Comparison of ENCODE assay signal across 15 mouse cellular contexts in genomic region chr16:96468011-96468410, GRCm38 (mm10). TPM values are rescaled to one million over a fixed set of nuclear protein-coding genes. Genes with fewer than 3 reads are reported as not detected.
DNase-seq lines count a peak whose midpoint lies in the region; ATAC-seq lines count a peak whose summit lies in the region.
"Had no signal": no experiment of that assay in that cellular context is flagged by ENCODE, and none has a peak within 500 bp of the region (broad histone marks: within the 10 kb centered on the region; RNA-seq: fewer than 3 reads in every experiment).

No protein-coding gene starts in this region.

- 0 out of 2 replicates have a peak overlapping the region, but pooled peaks have one; percentile 9 for H3K4me2 ChIP-seq in embryonic facial prominence, embryonic 13.5 days
- peak overlapping the region; percentile 28; the same call in 1 of the 2 replicates for H3K4me2 ChIP-seq in kidney, embryonic 16.5 days (replicated peaks; ENCODE audit: low read depth, low read length)
- peak overlapping the region; percentile 44 for H3K4me2 ChIP-seq in forebrain, embryonic 16.5 days (ENCODE audit: low read length)
- H3K4me2 ChIP-seq in midbrain, embryonic 16.5 days (ENCODE audit: low read length) = peak overlapping the region; percentile 57

- no peak overlapping the region for H3K9ac ChIP-seq in embryonic facial prominence, embryonic 13.5 days
- no peak overlapping the region for H3K9ac ChIP-seq in kidney, embryonic 16.5 days (replicated peaks; ENCODE audit: low read length)
- no peak overlapping the region for H3K9ac ChIP-seq in forebrain, embryonic 16.5 days (replicated peaks; ENCODE audit: low read depth, low read length)
- peak overlapping the region; percentile 67 for H3K9ac ChIP-seq in midbrain, embryonic 16.5 days (ENCODE audit: low read depth, low read length)
- H3K9ac ChIP-seq: liver, postnatal 0 days had no signal

- no peak overlapping the region for H3K4me3 ChIP-seq in embryonic facial prominence, embryonic 13.5 days
- H3K4me3 ChIP-seq in embryonic facial prominence, embryonic 10.5 days = no peak overlapping the region
- H3K4me3 ChIP-seq in kidney, embryonic 16.5 days (ENCODE audit: low read length) = peak overlapping the region; percentile 20
- H3K4me3 ChIP-seq in forebrain, embryonic 16.5 days (replicated peaks; ENCODE audit: low read length) = peak overlapping the region; percentile 29
- H3K4me3 ChIP-seq in midbrain, embryonic 16.5 days (ENCODE audit: low read depth, low read length) = peak overlapping the region; percentile 41

- WGBS in embryonic facial prominence, embryonic 13.5 days = 61% methylated on average over 4 of the region's 4 CpGs
- 65% methylated on average over 4 of the region's 4 CpGs for WGBS in embryonic facial prominence, embryonic 10.5 days
- WGBS in kidney, embryonic 16.5 days = 39% methylated on average over 4 of the region's 4 CpGs
- WGBS in forebrain, embryonic 16.5 days = 28% methylated on average over 4 of the region's 4 CpGs
- 40% methylated on average over 4 of the region's 4 CpGs for WGBS in midbrain, embryonic 16.5 days

- H3K27ac ChIP-seq in embryonic facial prominence, embryonic 13.5 days = no peak overlapping the region
- H3K27ac ChIP-seq in embryonic facial prominence, embryonic 10.5 days (replicated peaks) = no peak overlapping the region
- no peak overlapping the region for H3K27ac ChIP-seq in kidney, embryonic 16.5 days (ENCODE audit: low read length)
- 0 out of 2 replicates have a peak overlapping the region, but pooled peaks have one; percentile 41 for H3K27ac ChIP-seq in forebrain, embryonic 16.5 days (ENCODE audit: low read length)
- peak overlapping the region; percentile 74 for H3K27ac ChIP-seq in midbrain, embryonic 16.5 days (ENCODE audit: low read length)
- H3K27ac ChIP-seq: macrophage had no signal

- no peaks in the 10 kb centered on the region for H3K36me3 ChIP-seq in embryonic facial prominence, embryonic 13.5 days
- no peaks in the 10 kb centered on the region for H3K36me3 ChIP-seq in embryonic facial prominence, embryonic 10.5 days (replicated peaks)
- no peaks in the 10 kb centered on the region for H3K36me3 ChIP-seq in kidney, embryonic 16.5 days (ENCODE audit: insufficient read depth, low read length)
- no peaks in the 10 kb centered on the region for H3K36me3 ChIP-seq in forebrain, embryonic 16.5 days (ENCODE audit: control insufficient read depth, insufficient read depth)
- no peaks in the 10 kb centered on the region for H3K36me3 ChIP-seq in midbrain, embryonic 16.5 days (ENCODE audit: control insufficient read depth, insufficient read depth, low read length)

- peaks cover 4% of the 10 kb centered on the region; the same call in 1 of the 2 replicates for H3K4me1 ChIP-seq in embryonic facial prominence, embryonic 13.5 days
- peaks cover 21% of the 10 kb centered on the region for H3K4me1 ChIP-seq in embryonic facial prominence, embryonic 10.5 days
- peaks cover 19% of the 10 kb centered on the region for H3K4me1 ChIP-seq in kidney, embryonic 16.5 days (ENCODE audit: insufficient read depth, low read length)
- peaks cover 26% of the 10 kb centered on the region for H3K4me1 ChIP-seq in forebrain, embryonic 16.5 days (replicated peaks; ENCODE audit: control insufficient read depth, insufficient read depth, low read length)
- H3K4me1 ChIP-seq in midbrain, embryonic 16.5 days (ENCODE audit: control insufficient read depth, insufficient read depth, low read length) = peaks cover 26% of the 10 kb centered on the region

- H3K27me3 ChIP-seq in embryonic facial prominence, embryonic 13.5 days = peaks cover 14% of the 10 kb centered on the region
- no peaks in the 10 kb centered on the region; the same call in 1 of the 2 replicates for H3K27me3 ChIP-seq in embryonic facial prominence, embryonic 10.5 days (replicated peaks; ENCODE audit: low read depth, poor library complexity, severe bottlenecking)
- peaks cover 4% of the 10 kb centered on the region; the same call in 1 of the 2 replicates for H3K27me3 ChIP-seq in kidney, embryonic 16.5 days (ENCODE audit: insufficient read depth, low read length)
- H3K27me3 ChIP-seq in forebrain, embryonic 16.5 days (replicated peaks; ENCODE audit: control insufficient read depth, insufficient read depth, low read length) = no peaks in the 10 kb centered on the region
- H3K27me3 ChIP-seq in midbrain, embryonic 16.5 days (ENCODE audit: control insufficient read depth, insufficient read depth, low read depth, low read length) = no peaks in the 10 kb centered on the region

- no peak for DNase-seq in embryonic facial prominence, embryonic 10.5 days (ENCODE audit: low spot score)
- no peak for DNase-seq in kidney, postnatal 25 days
- DNase-seq in urinary bladder, postnatal 25 days (ENCODE audit: low spot score) = no peak
- no peak for DNase-seq in gastrocnemius, adult 8-10 months (ENCODE audit: low spot score in 2 of 2)

- ATAC-seq in embryonic facial prominence, embryonic 13.5 days (ENCODE audit: insufficient number of reproducible peaks, insufficient read depth, low FRiP score, low TSS enrichment, low read depth) = no peak
- ATAC-seq in kidney, embryonic 16.5 days (ENCODE audit: low FRiP score, low TSS enrichment) = no peak
- ATAC-seq in forebrain, embryonic 16.5 days = peak; percentile 9; the same call in 1 of the 2 replicates
- ATAC-seq in midbrain, embryonic 16.5 days = no peak
- ATAC-seq: liver, postnatal 0 days had no signal

- H3K9me3 ChIP-seq in embryonic facial prominence, embryonic 13.5 days = no peaks in the 10 kb centered on the region
- H3K9me3 ChIP-seq in embryonic facial prominence, embryonic 10.5 days = no peaks in the 10 kb centered on the region
- H3K9me3 ChIP-seq in kidney, embryonic 16.5 days (ENCODE audit: low read length) = no peaks in the 10 kb centered on the region
- no peaks in the 10 kb centered on the region for H3K9me3 ChIP-seq in forebrain, embryonic 16.5 days (ENCODE audit: control insufficient read depth, low read length)
- H3K9me3 ChIP-seq in midbrain, embryonic 16.5 days (replicated peaks; ENCODE audit: control insufficient read depth, low read length, poor library complexity, severe bottlenecking) = no peaks in the 10 kb centered on the region

RNA-seq across cellular contexts. Expression of gene Pcp4, which starts 0.6 kb away (rescaled TPM):
- polyA plus RNA-seq in embryonic facial prominence, embryonic 13.5 days (2015; fragmentation: Nextera tagmentation; extraction: Ambion mirVana) = 7.2 and 22.0 TPM in 2 replicates
- 4.4 and 6.8 TPM in 2 replicates for polyA plus RNA-seq in embryonic facial prominence, embryonic 10.5 days (2016; fragmentation: Nextera tagmentation; extraction: Ambion mirVana)
- polyA plus RNA-seq in kidney, embryonic 16.5 days (2015; fragmentation: Nextera tagmentation; extraction: Ambion mirVana) = 73.3 and 83.8 TPM in 2 replicates
- 147 and 175 TPM in 2 replicates for polyA plus RNA-seq in forebrain, embryonic 16.5 days (2015; fragmentation: Nextera tagmentation; extraction: Ambion mirVana)
- 435 and 514 TPM in 2 replicates for polyA plus RNA-seq in midbrain, embryonic 16.5 days (2015; fragmentation: Nextera tagmentation; extraction: Ambion mirVana)
- not detected for total RNA-seq in gastrocnemius, adult 8-10 months (2022)
- total RNA-seq: monocyte, adult 5-6 weeks had no signal
- polyA plus RNA-seq: liver, postnatal 0 days; macrophage had no signal

RNA-seq across cellular contexts. Expression of gene Itgb2l, which starts 24.6 kb away (rescaled TPM):
- polyA plus RNA-seq in embryonic facial prominence, embryonic 13.5 days (2015; fragmentation: Nextera tagmentation; extraction: Ambion mirVana) = 0.17 TPM in 1 of 2 replicates, not detected in the other
- polyA plus RNA-seq in embryonic facial prominence, embryonic 10.5 days (2016; fragmentation: Nextera tagmentation; extraction: Ambion mirVana) = not detected in 2 replicates
- polyA plus RNA-seq in kidney, embryonic 16.5 days (2015; fragmentation: Nextera tagmentation; extraction: Ambion mirVana) = 0.64 and 0.78 TPM in 2 replicates
- not detected in 2 replicates for polyA plus RNA-seq in forebrain, embryonic 16.5 days (2015; fragmentation: Nextera tagmentation; extraction: Ambion mirVana)
- not detected in 2 replicates for polyA plus RNA-seq in midbrain, embryonic 16.5 days (2015; fragmentation: Nextera tagmentation; extraction: Ambion mirVana)
- not detected for total RNA-seq in gastrocnemius, adult 8-10 months (2022)
- total RNA-seq: gastrocnemius, postnatal 14 days; heart, postnatal 10 days; left cerebral cortex, adult 18-20 months; monocyte, adult 5-6 weeks had no signal
- polyA plus RNA-seq: embryonic facial prominence, embryonic 11.5 days had no signal

Comparison
In these comparisons a context has a peak if more than half of its experiments do, and no peak if none do; other contexts are left out.
1. H3K27ac ChIP-seq: peak in forebrain, embryonic 16.5 days (single experiment) and midbrain, embryonic 16.5 days (single experiment); none in embryonic facial prominence, embryonic 13.5 days (single experiment), embryonic facial prominence, embryonic 10.5 days (single experiment) and kidney, embryonic 16.5 days (single experiment).
2. H3K4me3 ChIP-seq: peak in kidney, embryonic 16.5 days (single experiment), forebrain, embryonic 16.5 days (single experiment) and midbrain, embryonic 16.5 days (single experiment); none in embryonic facial prominence, embryonic 13.5 days (single experiment) and embryonic facial prominence, embryonic 10.5 days (single experiment).
3. Peak in every context shown above with its lines, with median percentiles within 50 percentile points of each other: H3K4me2 ChIP-seq.